Mouse (Mus musculus): Measurements from ENCODE around the gene Mstn.

GRCm38 (mm10) chr1:53059106-53059505 lies 2.3 kb upstream of the Mstn start:
- no peak for TF ChIP-seq POLR2A (IDR thresholded peaks at IDR 0.05; ENCODE audit: borderline replicate concordance, extremely low read depth, insufficient read depth, insufficient read length, poor library complexity, severe bottlenecking)
- no peak for TF ChIP-seq CTCF (IDR thresholded peaks at IDR 0.05; ENCODE audit: borderline replicate concordance, extremely low read depth, insufficient read depth, insufficient read length)
